Mouse (Mus musculus): Measurements from ENCODE around the gene Mast3. TPM values are rescaled to one million over a fixed set of nuclear protein-coding genes. Genes with fewer than 3 reads are reported as not detected.

The Mast3 gene
- polyA plus RNA-seq, 2 experiments = 14.4 to 37.2 TPM

- Histone ChIP-seq H3K27ac (replicated peaks; ENCODE audit: low read depth, low read length) (no peak overlapping the region), H3K4me1 (ENCODE audit: control insufficient read depth, insufficient read depth, low read length) (peaks cover 5% of the 10 kb centered on the region; the same call in 1 of the 2 replicates), H3K36me3 (ENCODE audit: control insufficient read depth, insufficient read depth, low read length) (no peaks in the 10 kb centered on the region), H3K9ac (ENCODE audit: low read depth, low read length, severe bottlenecking) (no peak overlapping the region), H3K4me3 (replicated peaks; ENCODE audit: low read length) (no peak overlapping the region), H3K27me3 (ENCODE audit: control insufficient read depth, insufficient read depth, low read length) (peaks cover 53% of the 10 kb centered on the region), H3K9me3 (ENCODE audit: control insufficient read depth, low read length) (no peaks in the 10 kb centered on the region), H3K4me2 (replicated peaks; ENCODE audit: low read depth, low read length, severe bottlenecking) (no peak overlapping the region)
- ATAC-seq (ENCODE audit: low FRiP score, low read depth) (no peak), DNase-seq (ENCODE audit: low spot score) (no peak)
- 86% methylated on average over 18 of the region's 18 CpGs for WGBS
- no peak for TF ChIP-seq POLR2A (IDR thresholded peaks at IDR 0.05; ENCODE audit: borderline replicate concordance, extremely low read depth, insufficient read depth, insufficient read length)
Measured at GRCm38 (mm10) chr8:70747211-70747890, 57.5 kb downstream of the Mast3 start.

DNA sequence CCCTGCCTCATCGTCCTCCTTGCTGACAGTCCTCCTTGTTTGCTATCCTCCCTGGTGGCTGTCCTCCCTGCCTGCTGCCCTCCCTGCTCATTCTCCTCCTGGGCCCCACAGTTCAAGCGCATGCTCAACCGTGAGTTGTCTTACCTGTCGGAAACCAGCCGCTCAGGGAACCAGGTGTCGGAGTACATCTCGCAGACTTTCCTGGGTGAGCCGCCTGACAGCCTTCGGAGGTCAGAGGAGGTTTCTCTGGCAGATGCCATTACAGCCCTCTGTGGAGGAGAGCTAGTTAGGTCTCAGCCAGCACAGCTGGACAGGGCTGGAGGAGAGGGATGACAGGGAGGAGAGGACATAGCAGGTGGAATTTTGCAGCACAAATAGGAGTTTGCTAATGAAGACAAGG lies 58.2 kb downstream of the Mast3 start:
- Histone ChIP-seq H3K27me3 (ENCODE audit: control insufficient read depth, insufficient read depth, low read length) (peaks cover 60% of the 10 kb centered on the region), H3K4me2 (replicated peaks; ENCODE audit: low read depth, low read length, severe bottlenecking) (no peak overlapping the region), H3K36me3 (ENCODE audit: control insufficient read depth, insufficient read depth, low read length) (no peaks in the 10 kb centered on the region), H3K4me3 (replicated peaks; ENCODE audit: low read length) (no peak overlapping the region), H3K27ac (replicated peaks; ENCODE audit: low read depth, low read length) (no peak overlapping the region), H3K9me3 (ENCODE audit: control insufficient read depth, low read length) (no peaks in the 10 kb centered on the region), H3K9ac (ENCODE audit: low read depth, low read length, severe bottlenecking) (no peak overlapping the region), H3K4me1 (ENCODE audit: control insufficient read depth, insufficient read depth, low read length) (peaks cover 2% of the 10 kb centered on the region; the same call in 1 of the 2 replicates)
- WGBS = 61% methylated on average over 9 of the region's 9 CpGs
- DNase-seq (ENCODE audit: low spot score) (no peak), ATAC-seq (ENCODE audit: low FRiP score, low read depth) (no peak)
- TF ChIP-seq POLR2A (IDR thresholded peaks at IDR 0.05; ENCODE audit: borderline replicate concordance, extremely low read depth, insufficient read depth, insufficient read length) = no peak

DNA sequence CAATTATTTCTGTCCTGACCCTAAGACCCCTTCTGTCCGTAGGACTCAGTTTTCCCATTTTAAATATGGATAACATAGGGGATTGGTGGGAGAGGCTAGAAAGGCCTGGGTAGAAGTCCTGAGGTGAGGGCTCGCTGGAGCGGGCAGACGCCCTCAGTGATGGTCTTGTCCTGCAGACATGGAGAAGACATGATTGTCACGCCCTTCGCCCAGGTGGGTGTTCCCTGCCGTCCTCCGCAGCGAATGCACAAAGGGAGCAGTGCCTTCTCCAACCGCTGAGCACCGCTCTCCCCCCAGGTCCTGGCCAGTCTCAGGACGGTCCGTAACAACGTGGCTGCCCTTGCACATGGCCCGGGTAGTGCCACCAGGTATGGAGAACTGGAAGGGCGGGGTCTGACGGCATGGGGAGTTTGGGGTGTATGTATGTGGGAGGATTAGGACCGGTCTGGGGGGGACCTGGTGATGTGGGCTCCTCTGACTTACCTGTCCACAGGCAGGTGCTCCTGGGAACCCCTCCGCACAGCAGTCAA lies 59.1 kb downstream of the Mast3 start:
- no peak overlapping the region for H3K9ac ChIP-seq (ENCODE audit: low read depth, low read length, severe bottlenecking)
- no peaks in the 10 kb centered on the region for H3K36me3 ChIP-seq (ENCODE audit: control insufficient read depth, insufficient read depth, low read length)
- peaks cover 2% of the 10 kb centered on the region; the same call in 1 of the 2 replicates for H3K4me1 ChIP-seq (ENCODE audit: control insufficient read depth, insufficient read depth, low read length)
- H3K4me3 ChIP-seq (replicated peaks; ENCODE audit: low read length) = no peak overlapping the region
- WGBS = 59% methylated on average over 19 of the region's 19 CpGs
- TF ChIP-seq POLR2A (IDR thresholded peaks at IDR 0.05; ENCODE audit: borderline replicate concordance, extremely low read depth, insufficient read depth, insufficient read length) = no peak
- no peak for DNase-seq (ENCODE audit: low spot score)
- H3K4me2 ChIP-seq (replicated peaks; ENCODE audit: low read depth, low read length, severe bottlenecking) = no peak overlapping the region
- peaks cover 62% of the 10 kb centered on the region for H3K27me3 ChIP-seq (ENCODE audit: control insufficient read depth, insufficient read depth, low read length)
- no peak for ATAC-seq (ENCODE audit: low FRiP score, low read depth)
- no peak overlapping the region for H3K27ac ChIP-seq (replicated peaks; ENCODE audit: low read depth, low read length)
- H3K9me3 ChIP-seq (ENCODE audit: control insufficient read depth, low read length) = no peaks in the 10 kb centered on the region

- Histone ChIP-seq H3K27ac (replicated peaks; ENCODE audit: low read depth, low read length) (no peak overlapping the region), H3K4me2 (replicated peaks; ENCODE audit: low read depth, low read length, severe bottlenecking) (no peak overlapping the region), H3K9ac (ENCODE audit: low read depth, low read length, severe bottlenecking) (no peak overlapping the region), H3K9me3 (ENCODE audit: control insufficient read depth, low read length) (no peaks in the 10 kb centered on the region), H3K4me1 (ENCODE audit: control insufficient read depth, insufficient read depth, low read length) (peaks cover 2% of the 10 kb centered on the region; the same call in 1 of the 2 replicates), H3K36me3 (ENCODE audit: control insufficient read depth, insufficient read depth, low read length) (no peaks in the 10 kb centered on the region), H3K4me3 (replicated peaks; ENCODE audit: low read length) (no peak overlapping the region), H3K27me3 (ENCODE audit: control insufficient read depth, insufficient read depth, low read length) (peaks cover 62% of the 10 kb centered on the region)
- DNase-seq (ENCODE audit: low spot score) (no peak), ATAC-seq (ENCODE audit: low FRiP score, low read depth) (no peak)
- WGBS = 51% methylated on average over 11 of the region's 11 CpGs
- no peak for TF ChIP-seq POLR2A (IDR thresholded peaks at IDR 0.05; ENCODE audit: borderline replicate concordance, extremely low read depth, insufficient read depth, insufficient read length)
Measured at GRCm38 (mm10) chr8:70744806-70745205, 60.0 kb downstream of the Mast3 start.

DNA sequence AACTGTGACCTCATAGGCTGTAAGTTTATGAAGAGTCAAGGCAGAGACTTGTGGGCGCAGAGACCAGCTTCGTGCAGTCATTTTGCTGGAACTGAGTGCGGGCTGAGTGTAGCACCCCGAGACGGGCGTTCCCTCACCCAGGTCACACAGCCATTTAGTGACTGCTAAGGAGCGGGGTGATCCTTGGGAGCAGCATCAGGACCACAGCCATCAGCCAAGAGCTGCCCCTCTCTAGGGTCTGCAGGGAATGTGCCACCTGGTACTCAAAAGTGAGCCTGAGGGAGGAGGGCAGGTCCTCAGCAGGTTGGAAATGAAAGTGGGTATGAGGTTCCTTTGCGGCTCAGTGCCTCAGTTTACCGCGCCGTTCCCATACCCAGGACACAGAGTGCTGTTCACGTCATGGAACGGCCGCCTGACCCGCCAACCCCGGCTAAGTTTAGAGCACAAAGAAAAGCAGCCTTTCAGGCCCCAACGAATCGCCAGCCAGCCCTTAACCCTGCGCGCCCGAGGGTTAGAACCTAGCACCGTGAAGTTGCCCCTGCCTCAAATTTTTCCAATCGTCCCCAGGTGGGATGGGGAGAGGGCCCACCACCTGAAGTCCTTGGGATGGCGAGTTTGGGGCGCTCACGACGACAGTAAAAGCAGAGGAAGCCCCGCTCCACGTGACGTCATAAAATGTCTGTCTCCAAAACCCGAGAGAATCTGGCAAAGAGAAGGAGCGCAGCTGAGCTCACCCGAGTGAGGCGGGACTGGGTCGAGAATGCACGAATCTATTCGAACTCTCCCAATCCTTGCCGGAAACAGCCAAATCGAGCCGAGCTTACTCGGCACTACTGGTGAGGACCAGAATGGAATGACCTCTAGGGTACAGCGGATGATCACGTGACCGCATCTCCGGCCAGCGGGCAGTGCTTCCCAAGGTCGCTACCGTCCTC lies 60.9 kb downstream of the Mast3 start:
- 0 out of 2 replicates have a peak, but pooled peaks have one; percentile 30 for ATAC-seq (ENCODE audit: low FRiP score, low read depth)
- no peak overlapping the region for H3K27ac ChIP-seq (replicated peaks; ENCODE audit: low read depth, low read length)
- peak; percentile 20 for DNase-seq (ENCODE audit: low spot score)
- no peaks in the 10 kb centered on the region for H3K36me3 ChIP-seq (ENCODE audit: control insufficient read depth, insufficient read depth, low read length)
- H3K9me3 ChIP-seq (ENCODE audit: control insufficient read depth, low read length) = no peaks in the 10 kb centered on the region
- peak overlapping the region; percentile 44 for H3K4me2 ChIP-seq (replicated peaks; ENCODE audit: low read depth, low read length, severe bottlenecking)
- 6% methylated on average over 48 of the region's 48 CpGs for WGBS
- peak overlapping the region; percentile 48; the same call in 1 of the 2 replicates for H3K9ac ChIP-seq (ENCODE audit: low read depth, low read length, severe bottlenecking)
- TF ChIP-seq POLR2A (IDR thresholded peaks at IDR 0.05; ENCODE audit: borderline replicate concordance, extremely low read depth, insufficient read depth, insufficient read length) = no peak
- H3K4me3 ChIP-seq (replicated peaks; ENCODE audit: low read length) = peak overlapping the region; percentile 23
- H3K27me3 ChIP-seq (ENCODE audit: control insufficient read depth, insufficient read depth, low read length) = peaks cover 62% of the 10 kb centered on the region
- peaks cover 2% of the 10 kb centered on the region; the same call in 1 of the 2 replicates for H3K4me1 ChIP-seq (ENCODE audit: control insufficient read depth, insufficient read depth, low read length)

Data from limb, embryonic 14.5 days (tissue).